Mouse (Mus musculus) hindbrain, embryonic 10.5 days (tissue): ENCODE results near the gene Enam. TPM values are rescaled to one million over a fixed set of nuclear protein-coding genes. Genes with fewer than 3 reads are reported as not detected.

ENCODE experiments used
- DNase-seq: peaks from one replicate; pipeline ENCODE4 v3.0.0-alpha.2; 2017; ENCODE audit warnings: low spot score
- H3K27ac ChIP-seq: fragments of 300-500 bp; sonication (generic); 2 replicates; pipeline ENCODE4 v1.5.1; 2016; ENCODE audit warnings: mild to moderate bottlenecking, moderate library complexity
- H3K27me3 ChIP-seq: fragments of 300-500 bp; sonication (generic); 2 replicates; pipeline ENCODE4 v1.6.1; 2016; ENCODE audit warnings: mild to moderate bottlenecking; ENCODE audit not compliant: poor library complexity, insufficient read depth, severe bottlenecking
- H3K36me3 ChIP-seq: fragments of 300-500 bp; sonication (generic); 2 replicates; pipeline ENCODE4 v1.6.1; 2016; ENCODE audit warnings: mild to moderate bottlenecking, moderate library complexity
- H3K4me1 ChIP-seq: fragments of 300-500 bp; sonication (generic); replicated peaks from 2 replicates; pipeline ENCODE4 v1.6.1; 2016; ENCODE audit warnings: mild to moderate bottlenecking
- H3K4me3 ChIP-seq: fragments of 300-500 bp; sonication (generic); 2 replicates; pipeline ENCODE4 v1.5.1; 2016; ENCODE audit warnings: mild to moderate bottlenecking, moderate library complexity
- H3K9me3 ChIP-seq: fragments of 300-500 bp; sonication (generic); 2 replicates; pipeline ENCODE4 v1.6.1; 2016; ENCODE audit warnings: mild to moderate bottlenecking, moderate library complexity
- WGBS: fragments of 180-500 bp; shearing (Covaris S2); methylation state at CpG from one replicate; pipeline ENCODE4 v1.1.7; 2016; 5-methylcytosine and 5-hydroxymethylcytosine counted together
- polyA plus RNA-seq: library from polyadenylated mRNA; unstranded; fragments of >200 nt; fragmentation: Nextera tagmentation; extraction: Ambion mirVana; gene quantifications from 2 replicates; pipeline ENCODE4 v1.2.1, GENCODE M21; 2016

Enam gene
- polyA plus RNA-seq, result not detected in 2 replicates

DNA sequence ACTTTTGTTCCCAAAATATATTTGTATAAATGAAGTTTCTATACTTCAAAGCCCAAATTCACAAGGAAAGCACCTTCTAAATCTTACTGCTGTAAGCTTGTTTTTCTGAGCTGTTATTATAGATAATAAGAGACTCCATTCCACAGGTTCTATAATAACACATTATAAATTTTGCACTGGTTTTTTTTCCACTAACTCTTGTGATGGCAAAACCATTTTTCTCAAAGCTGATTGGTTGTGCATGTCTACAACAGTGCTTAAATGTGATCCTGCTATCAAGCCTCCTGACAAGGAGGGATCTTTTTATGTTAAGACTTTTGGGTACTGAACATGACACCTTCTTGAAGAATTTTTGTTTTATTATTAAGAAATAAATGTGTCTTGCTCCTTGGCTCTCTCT is at the start of gene Enam:
TSS of gene Enam (plus strand) at position 301 of the 400 bp plus-strand sequence.
- no peaks in the 10 kb centered on the region for H3K36me3 ChIP-seq
- no peak within 1 kb of the TSS for H3K27ac ChIP-seq
- peaks cover 3% of the 10 kb centered on the region; the same call in 1 of the 2 replicates for H3K4me1 ChIP-seq
- H3K27me3 ChIP-seq, result no peaks in the 10 kb centered on the region
- DNase-seq, result no peak
- H3K4me3 ChIP-seq, result no peak within 1 kb of the TSS
- no peaks in the 10 kb centered on the region for H3K9me3 ChIP-seq

DNA sequence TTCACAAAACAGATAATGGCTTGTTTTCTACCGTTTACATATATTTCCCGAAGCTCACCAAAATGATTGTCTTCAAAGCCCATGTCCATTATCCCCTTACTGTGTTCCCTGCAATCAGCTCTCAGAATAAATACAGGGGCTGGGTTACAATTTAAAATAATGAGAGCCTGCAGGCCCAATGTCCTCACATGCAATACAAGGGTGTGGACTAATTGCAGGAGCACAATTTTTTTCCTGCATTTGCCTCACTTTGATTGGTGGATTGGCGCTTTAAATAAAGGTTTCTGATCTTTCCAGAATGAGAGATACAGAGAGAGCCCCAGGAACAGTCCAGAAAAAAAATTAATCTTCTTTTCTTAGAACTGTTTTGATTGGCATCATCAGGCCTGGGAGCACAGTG is 32.1 kb upstream of the Enam start, which contains the start of gene Ambn:
TSS of gene Ambn (plus strand) at position 301 of the 400 bp plus-strand sequence.
- DNase-seq, result no peak
- Histone ChIP-seq H3K4me1 (no peaks in the 10 kb centered on the region), H3K9me3 (no peaks in the 10 kb centered on the region), H3K4me3 (no peak within 1 kb of the TSS), H3K27me3 (no peaks in the 10 kb centered on the region), H3K36me3 (no peaks in the 10 kb centered on the region), H3K27ac (no peak within 1 kb of the TSS)
- 95% methylated on average over 3 of the region's 3 CpGs for WGBS

DNA sequence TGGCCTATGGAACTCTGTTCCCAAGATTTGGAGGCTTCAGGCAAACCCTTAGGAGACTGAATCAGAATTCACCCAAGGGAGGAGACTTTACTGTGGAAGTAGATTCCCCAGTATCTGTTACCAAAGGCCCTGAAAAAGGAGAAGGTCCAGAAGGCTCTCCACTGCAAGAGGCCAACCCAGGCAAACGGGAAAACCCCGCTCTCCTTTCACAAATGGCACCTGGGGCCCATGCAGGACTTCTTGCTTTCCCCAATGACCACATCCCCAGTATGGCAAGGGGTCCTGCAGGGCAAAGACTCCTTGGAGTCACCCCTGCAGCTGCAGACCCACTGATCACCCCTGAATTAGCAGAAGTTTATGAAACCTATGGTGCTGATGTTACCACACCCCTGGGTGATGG is 20.3 kb upstream of the Enam start:
- 88% methylated on average over 2 of the region's 2 CpGs for WGBS
- no peak for DNase-seq
- no peaks in the 10 kb centered on the region for H3K36me3 ChIP-seq
- no peaks in the 10 kb centered on the region for H3K4me1 ChIP-seq
- no peaks in the 10 kb centered on the region for H3K27me3 ChIP-seq
- H3K4me3 ChIP-seq, result no peak overlapping the region
- H3K27ac ChIP-seq, result no peak overlapping the region
- H3K9me3 ChIP-seq, result no peaks in the 10 kb centered on the region

DNA sequence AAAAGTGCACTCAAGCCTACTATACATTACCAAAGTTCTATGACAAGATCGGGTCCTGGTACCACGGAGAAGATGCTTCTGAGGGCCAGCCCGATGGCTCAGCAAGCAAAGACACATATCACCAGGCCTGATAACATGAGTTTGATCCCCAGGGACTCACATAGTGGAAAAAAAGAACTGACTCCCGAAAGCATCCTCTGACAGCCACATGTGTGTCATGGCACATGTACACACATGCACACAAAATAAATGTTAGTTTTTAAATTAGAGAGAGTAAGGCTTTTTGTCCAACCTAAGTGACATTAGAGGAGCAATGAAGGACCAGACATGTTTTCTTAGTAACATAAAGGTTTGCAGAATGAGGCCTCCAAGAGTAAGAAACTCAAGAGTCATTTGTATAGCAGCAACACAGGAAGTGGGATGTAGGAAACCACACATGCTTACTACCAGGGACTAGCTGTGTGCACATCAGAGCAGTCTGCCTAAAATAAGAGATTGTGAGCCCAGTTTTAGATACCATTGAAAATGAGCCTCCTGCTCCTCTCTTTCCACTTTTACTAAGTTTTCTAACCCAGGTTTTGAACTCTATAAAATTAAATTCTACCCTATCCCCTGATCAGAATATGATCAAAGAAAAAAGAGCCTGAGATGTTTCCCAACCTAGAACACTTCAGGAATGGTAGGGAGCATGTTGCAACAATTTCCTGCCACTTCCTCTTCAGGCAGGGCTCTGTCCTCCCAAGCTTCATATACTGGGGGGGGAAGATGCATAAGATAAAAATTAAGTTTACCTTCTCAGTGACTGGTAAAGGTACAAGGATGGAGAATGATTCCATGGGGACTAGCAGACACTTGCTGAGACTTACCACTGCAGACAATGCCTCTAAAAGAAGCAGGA is 18.7 kb upstream of the Enam start:
- Histone ChIP-seq H3K4me1 (no peaks in the 10 kb centered on the region), H3K9me3 (no peaks in the 10 kb centered on the region), H3K4me3 (no peak overlapping the region), H3K27me3 (no peaks in the 10 kb centered on the region), H3K36me3 (no peaks in the 10 kb centered on the region), H3K27ac (no peak overlapping the region)
- DNase-seq, result no peak
- WGBS, result 91% methylated on average over 4 of the region's 4 CpGs

DNA sequence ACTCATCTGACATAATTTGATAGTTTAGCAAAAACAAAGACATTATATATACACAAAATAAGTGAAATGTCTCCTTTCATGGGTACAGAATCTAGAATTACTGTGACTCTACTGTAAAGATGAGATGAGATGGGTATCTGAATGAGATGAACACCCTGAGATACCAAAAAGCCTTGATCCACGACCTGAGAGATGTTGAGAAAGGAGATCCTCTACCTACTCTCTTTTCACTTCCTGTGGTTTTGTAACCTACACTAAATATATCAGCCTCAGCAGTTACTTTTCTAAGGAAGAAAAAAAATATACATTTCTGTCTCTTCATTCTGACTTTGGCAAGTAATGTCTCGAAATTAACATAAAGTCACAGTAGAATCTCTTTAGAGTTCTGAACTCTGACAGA is 1.2 kb downstream of the Enam start:
- peaks cover 3% of the 10 kb centered on the region; the same call in 1 of the 2 replicates for H3K4me1 ChIP-seq
- no peak for DNase-seq
- no peaks in the 10 kb centered on the region for H3K36me3 ChIP-seq
- WGBS, result 75% methylated on average over 2 of the region's 2 CpGs
- no peaks in the 10 kb centered on the region for H3K9me3 ChIP-seq
- no peak overlapping the region for H3K27ac ChIP-seq
- H3K27me3 ChIP-seq, result no peaks in the 10 kb centered on the region
- no peak overlapping the region for H3K4me3 ChIP-seq

DNA sequence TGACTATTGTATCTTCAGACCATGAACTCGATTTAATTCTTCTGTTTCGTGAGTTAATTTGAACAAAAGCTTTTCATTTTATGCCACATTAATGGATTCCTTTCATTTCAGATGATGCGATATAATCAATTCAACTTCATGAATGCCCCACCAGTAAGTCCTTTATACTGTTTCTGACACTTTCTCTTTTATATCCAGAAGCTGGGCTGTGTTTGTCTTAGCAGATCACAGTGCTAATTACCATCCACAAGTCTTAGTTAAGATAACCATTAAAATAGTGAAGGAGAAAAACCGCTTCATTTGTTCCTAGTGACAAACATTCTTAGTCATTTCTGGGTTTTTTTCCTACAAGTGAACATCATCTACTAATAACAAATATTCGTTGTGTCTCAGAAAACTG is 3.3 kb downstream of the Enam start:
- no peaks in the 10 kb centered on the region for H3K27me3 ChIP-seq
- no peak for DNase-seq
- WGBS, result 63% methylated on average over 5 of the region's 5 CpGs

DNA sequence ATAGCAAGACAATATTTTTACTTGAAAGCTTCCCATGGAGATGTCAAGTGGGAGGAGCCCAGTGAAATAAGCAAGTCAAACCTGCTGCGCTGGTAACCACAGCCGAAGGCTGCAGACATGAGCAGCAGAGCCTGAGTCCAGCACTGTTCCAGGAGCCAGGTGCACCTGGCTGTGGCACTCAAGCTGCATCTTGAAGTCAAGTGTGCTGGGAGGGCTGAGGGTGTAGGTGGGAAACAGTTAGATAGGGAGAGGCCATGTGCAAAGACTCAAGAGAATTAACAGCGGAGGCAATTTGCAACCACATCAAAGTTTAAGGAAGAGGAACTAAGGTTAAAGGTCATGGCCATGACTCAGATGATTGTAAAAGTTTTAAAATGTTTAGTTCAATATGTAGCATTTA is 12.0 kb downstream of the Enam start:
- H3K4me3 ChIP-seq, result no peak overlapping the region
- 94% methylated on average over 3 of the region's 3 CpGs for WGBS

More for the DNA sequence above, 3.3 kb downstream of the Enam start:
- Histone ChIP-seq H3K4me3 (no peak overlapping the region), H3K4me1 (peaks cover 3% of the 10 kb centered on the region; the same call in 1 of the 2 replicates), H3K9me3 (no peaks in the 10 kb centered on the region), H3K36me3 (no peaks in the 10 kb centered on the region), H3K27ac (no peak overlapping the region)

DNA sequence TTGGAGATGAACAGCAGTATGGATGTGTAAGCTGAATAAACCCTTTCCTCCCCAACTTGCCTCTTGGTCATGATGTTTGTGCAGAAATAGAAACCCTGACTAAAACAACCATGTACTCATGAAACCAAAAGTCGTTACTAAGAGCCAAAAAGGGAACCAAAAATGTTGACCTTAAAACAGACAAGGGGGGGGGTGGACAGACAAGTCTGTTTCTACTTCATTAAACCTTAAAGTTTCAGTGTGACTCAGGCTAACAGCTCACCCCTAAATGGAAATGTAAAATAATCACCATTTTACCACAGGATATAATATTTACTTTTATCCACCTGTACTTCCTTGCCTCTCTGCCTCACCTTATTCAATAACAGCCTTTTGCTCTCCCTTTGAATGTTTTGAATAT is 20.8 kb downstream of the Enam start:
- Histone ChIP-seq H3K36me3 (no peaks in the 10 kb centered on the region), H3K27me3 (no peaks in the 10 kb centered on the region), H3K27ac (no peak overlapping the region), H3K9me3 (no peaks in the 10 kb centered on the region), H3K4me3 (no peak overlapping the region), H3K4me1 (no peaks in the 10 kb centered on the region)
- 67% methylated on average over 1 of the region's 1 CpGs for WGBS
- no peak for DNase-seq

More for the DNA sequence above, 12.0 kb downstream of the Enam start:
- Histone ChIP-seq H3K36me3 (no peaks in the 10 kb centered on the region), H3K4me1 (no peaks in the 10 kb centered on the region), H3K27me3 (no peaks in the 10 kb centered on the region), H3K27ac (no peak overlapping the region), H3K9me3 (0 out of 2 replicates have a peak, but pooled peaks cover 3% of the 10 kb centered on the region)
- no peak for DNase-seq

DNA sequence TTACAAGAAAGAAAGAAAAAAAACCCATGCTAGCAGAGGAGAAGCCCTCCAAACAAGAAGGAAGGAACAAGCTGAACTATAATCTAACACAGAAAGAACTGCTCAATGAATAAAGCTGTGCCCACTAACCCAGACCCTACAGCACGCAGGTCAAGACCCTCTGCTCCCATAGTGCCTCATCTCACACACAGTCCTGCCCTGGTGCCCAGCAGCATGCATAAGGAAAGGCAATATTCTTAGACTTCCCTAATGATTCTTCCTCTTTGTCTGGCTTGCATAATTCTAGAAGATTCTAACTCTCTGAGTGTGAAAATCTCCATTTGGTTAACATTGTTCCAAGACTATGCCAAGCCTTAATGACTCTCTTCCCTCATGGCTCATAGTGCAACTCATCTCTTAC is 21.2 kb downstream of the Enam start:
- 85% methylated on average over 1 of the region's 1 CpGs for WGBS
- Histone ChIP-seq H3K9me3 (no peaks in the 10 kb centered on the region), H3K27me3 (no peaks in the 10 kb centered on the region), H3K4me1 (no peaks in the 10 kb centered on the region), H3K36me3 (no peaks in the 10 kb centered on the region), H3K4me3 (no peak overlapping the region), H3K27ac (no peak overlapping the region)
- DNase-seq, result no peak

DNA sequence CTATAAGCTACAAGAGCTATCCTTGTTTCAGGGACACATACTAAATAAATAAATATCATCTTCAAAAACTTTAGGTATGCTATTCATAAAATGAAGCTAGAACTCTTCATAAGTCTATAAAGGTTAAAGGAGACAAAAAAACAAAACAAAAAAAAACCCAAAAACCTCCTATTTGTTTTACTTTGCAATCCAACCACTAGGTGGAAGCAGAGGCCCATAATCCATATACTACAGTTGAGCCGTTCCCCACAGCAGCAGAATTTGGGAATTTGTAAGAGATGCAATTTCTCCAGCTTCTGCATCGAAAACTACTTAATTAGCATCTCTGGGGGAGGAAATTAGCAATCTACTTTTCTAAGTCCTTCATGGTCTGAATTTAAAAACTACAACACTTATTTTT is 31.5 kb downstream of the Enam start:
- Histone ChIP-seq H3K4me1 (no peaks in the 10 kb centered on the region), H3K27ac (no peak overlapping the region), H3K4me3 (no peak overlapping the region), H3K9me3 (no peaks in the 10 kb centered on the region), H3K36me3 (no peaks in the 10 kb centered on the region), H3K27me3 (no peaks in the 10 kb centered on the region)
- whole genome bisulfite sequencing, result 11% methylated on average over 2 of the region's 2 CpGs
- no peak for DNase-seq

DNA sequence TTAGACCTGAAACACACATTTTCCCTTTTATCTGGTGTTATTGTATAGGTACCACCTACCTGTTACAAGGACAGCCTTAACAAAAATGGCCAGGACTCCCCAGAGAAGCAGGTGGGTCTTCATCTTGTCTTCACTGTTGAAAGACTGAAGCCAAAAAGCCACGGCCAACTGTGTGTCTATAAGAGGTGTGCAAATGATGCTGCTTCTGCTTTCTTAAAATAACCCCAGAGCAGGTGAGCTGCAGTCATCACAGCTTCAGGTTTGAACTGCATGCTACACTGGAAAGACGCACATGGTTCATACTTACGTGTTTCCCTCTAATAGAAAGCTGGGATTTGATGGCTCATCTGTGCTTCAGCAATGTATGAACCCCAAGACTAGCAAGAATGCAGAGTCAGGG is 39.9 kb downstream of the Enam start, which contains the start of gene Jchain:
TSS of gene Jchain (minus strand) at position 235 of the 400 bp plus-strand sequence.
- H3K27ac ChIP-seq, result no peak within 1 kb of the TSS
- H3K36me3 ChIP-seq, result no peaks in the 10 kb centered on the region
- 90% methylated on average over 3 of the region's 3 CpGs for WGBS
- no peaks in the 10 kb centered on the region for H3K4me1 ChIP-seq
- no peaks in the 10 kb centered on the region for H3K9me3 ChIP-seq
- no peak within 1 kb of the TSS for H3K4me3 ChIP-seq
- DNase-seq, result no peak
- no peaks in the 10 kb centered on the region for H3K27me3 ChIP-seq

DNA sequence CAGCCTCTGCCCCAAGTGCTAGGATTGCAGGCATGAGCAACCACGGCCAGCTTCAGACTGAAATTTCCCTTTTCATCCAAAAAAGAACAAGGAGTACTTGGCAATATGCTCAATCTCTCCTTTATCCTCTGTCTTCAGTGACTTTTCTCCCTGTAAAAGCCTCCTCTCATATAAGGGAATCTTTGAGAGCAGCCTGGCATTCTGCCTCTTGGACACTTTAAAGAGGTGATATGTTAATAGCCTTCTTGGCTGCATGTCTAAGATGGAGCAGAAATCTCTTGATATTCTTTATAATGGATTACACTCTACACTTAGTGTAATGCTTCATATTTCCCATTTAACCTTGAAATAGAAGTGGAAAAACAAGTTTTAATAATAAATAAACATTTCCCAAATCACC is 43.1 kb downstream of the Enam start:
- Histone ChIP-seq H3K27ac (no peak overlapping the region), H3K9me3 (no peaks in the 10 kb centered on the region)
- WGBS, result 73% methylated on average over 1 of the region's 1 CpGs

DNA sequence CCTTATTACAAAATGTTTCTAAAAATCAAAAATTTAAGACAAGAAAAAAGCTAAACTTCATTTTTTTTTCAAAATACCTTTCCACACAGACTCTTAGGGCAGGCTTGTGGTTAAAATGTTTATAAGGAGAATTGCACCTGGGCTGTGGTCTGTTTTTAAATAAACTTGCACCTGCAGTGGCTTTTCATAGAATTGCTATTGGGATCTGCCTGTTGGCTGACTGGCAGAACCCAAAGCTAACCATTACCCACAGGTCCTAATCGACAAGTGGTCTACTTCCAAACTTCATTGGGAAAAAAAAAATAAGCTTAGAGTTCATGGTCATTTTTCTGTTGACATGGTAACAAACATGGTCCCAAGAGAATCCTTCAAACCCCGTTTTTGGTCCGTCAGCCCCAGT is 46.9 kb downstream of the Enam start:
- no peak for DNase-seq
- Histone ChIP-seq H3K27ac (no peak overlapping the region), H3K27me3 (no peaks in the 10 kb centered on the region), H3K4me3 (no peak overlapping the region), H3K4me1 (no peaks in the 10 kb centered on the region), H3K36me3 (no peaks in the 10 kb centered on the region), H3K9me3 (no peaks in the 10 kb centered on the region)
- 70% methylated on average over 3 of the region's 3 CpGs for WGBS

More for the DNA sequence above, 43.1 kb downstream of the Enam start:
- DNase-seq, result no peak
- Histone ChIP-seq H3K27me3 (no peaks in the 10 kb centered on the region), H3K36me3 (no peaks in the 10 kb centered on the region), H3K4me3 (no peak overlapping the region), H3K4me1 (no peaks in the 10 kb centered on the region)
